In genomic region chr7:91045742-91046098, GRCm38 (mm10) we compare ENCODE assay signal across 28 mouse cellular contexts.
"Had no signal": no experiment of that assay in that cellular context is flagged by ENCODE, and none has a peak within 500 bp of the region (broad histone marks: within the 10 kb centered on the region; RNA-seq: fewer than 3 reads in every experiment).

No protein-coding gene starts in this region.

- DNase-seq: gastrocnemius, postnatal 10 days; gastrocnemius, postnatal 25 days; heart, adult 18-20 months; heart, postnatal 10 days; heart, postnatal 4 days; kidney, adult 18-20 months; kidney, adult 8-10 months; kidney, postnatal 10 days; kidney, postnatal 25 days; kidney, postnatal 4 days; liver; liver, embryonic 13.5 days; liver, postnatal 0 days had no signal

- ATAC-seq: hindbrain, embryonic 16.5 days; inflammation-experienced regulatory T-cells, adult 6 months; intestine, embryonic 15.5 days; intestine, postnatal 0 days; liver, postnatal 0 days had no signal

- H3K9me3 ChIP-seq: heart, embryonic 10.5 days; heart, embryonic 12.5 days; hindbrain, embryonic 10.5 days; hindbrain, embryonic 12.5 days; intestine, embryonic 15.5 days; limb, embryonic 10.5 days; limb, embryonic 12.5 days; liver, embryonic 13.5 days; liver, embryonic 15.5 days had no signal

- H3K9ac ChIP-seq: heart, embryonic 12.5 days; hindbrain, embryonic 12.5 days; hindbrain, embryonic 14.5 days; intestine, embryonic 15.5 days; limb, embryonic 12.5 days; liver, embryonic 13.5 days; liver, embryonic 15.5 days; liver, postnatal 0 days had no signal

- H3K4me3 ChIP-seq: heart, embryonic 10.5 days; heart, embryonic 12.5 days; hindbrain, embryonic 10.5 days; hindbrain, embryonic 12.5 days; intestine, embryonic 15.5 days; layer of hippocampus, adult 2 months; left cerebral cortex, adult 2 months; limb, embryonic 10.5 days; limb, embryonic 12.5 days; liver, embryonic 13.5 days; liver, embryonic 15.5 days had no signal

- H3K4me1 ChIP-seq: heart, embryonic 10.5 days; heart, embryonic 12.5 days; hindbrain, embryonic 10.5 days; hindbrain, embryonic 12.5 days; intestine, embryonic 15.5 days; limb, embryonic 10.5 days; limb, embryonic 12.5 days; liver, embryonic 13.5 days; liver, embryonic 15.5 days had no signal

- H3K27me3 ChIP-seq: heart, embryonic 12.5 days; hindbrain, embryonic 12.5 days; intestine, embryonic 15.5 days; limb, embryonic 12.5 days; liver, embryonic 13.5 days; liver, embryonic 15.5 days had no signal

- H3K4me2 ChIP-seq: heart, embryonic 12.5 days; hindbrain, embryonic 12.5 days; hindbrain, embryonic 14.5 days; intestine, embryonic 15.5 days; limb, embryonic 12.5 days; liver, embryonic 11.5 days; liver, embryonic 13.5 days; liver, embryonic 15.5 days had no signal

- H3K36me3 ChIP-seq: heart, embryonic 10.5 days; heart, embryonic 12.5 days; hindbrain, embryonic 10.5 days; hindbrain, embryonic 12.5 days; intestine, embryonic 15.5 days; limb, embryonic 10.5 days; limb, embryonic 12.5 days; liver, embryonic 13.5 days; liver, embryonic 15.5 days had no signal

- H3K27ac ChIP-seq: heart, embryonic 10.5 days; hindbrain, embryonic 10.5 days; hindbrain, embryonic 12.5 days; hindbrain, embryonic 14.5 days; intestine, embryonic 15.5 days; left cerebral cortex, adult 2 months; limb, embryonic 10.5 days; limb, embryonic 12.5 days; liver, embryonic 13.5 days; liver, embryonic 15.5 days had no signal
